Mouse (Mus musculus): ENCODE data around the gene Otop2. TPM values are rescaled to one million over a fixed set of nuclear protein-coding genes. Genes with fewer than 3 reads are reported as not detected.
A peak's percentile ranks its signal among the peaks of the same experiment; 100 is the strongest.

Gene Otop2
- total RNA-seq (2021) = not detected in 2 replicates
- long read RNA-seq, experiment 1 = 0 reads
- long read RNA-seq, experiment 2 = 0 reads

GRCm38 (mm10) chr11:115306863-115307262 is at the start of gene Otop2:
Gene Otop2 (plus strand): TSS chr11:115307163.
- no peak for DNase-seq

DNA sequence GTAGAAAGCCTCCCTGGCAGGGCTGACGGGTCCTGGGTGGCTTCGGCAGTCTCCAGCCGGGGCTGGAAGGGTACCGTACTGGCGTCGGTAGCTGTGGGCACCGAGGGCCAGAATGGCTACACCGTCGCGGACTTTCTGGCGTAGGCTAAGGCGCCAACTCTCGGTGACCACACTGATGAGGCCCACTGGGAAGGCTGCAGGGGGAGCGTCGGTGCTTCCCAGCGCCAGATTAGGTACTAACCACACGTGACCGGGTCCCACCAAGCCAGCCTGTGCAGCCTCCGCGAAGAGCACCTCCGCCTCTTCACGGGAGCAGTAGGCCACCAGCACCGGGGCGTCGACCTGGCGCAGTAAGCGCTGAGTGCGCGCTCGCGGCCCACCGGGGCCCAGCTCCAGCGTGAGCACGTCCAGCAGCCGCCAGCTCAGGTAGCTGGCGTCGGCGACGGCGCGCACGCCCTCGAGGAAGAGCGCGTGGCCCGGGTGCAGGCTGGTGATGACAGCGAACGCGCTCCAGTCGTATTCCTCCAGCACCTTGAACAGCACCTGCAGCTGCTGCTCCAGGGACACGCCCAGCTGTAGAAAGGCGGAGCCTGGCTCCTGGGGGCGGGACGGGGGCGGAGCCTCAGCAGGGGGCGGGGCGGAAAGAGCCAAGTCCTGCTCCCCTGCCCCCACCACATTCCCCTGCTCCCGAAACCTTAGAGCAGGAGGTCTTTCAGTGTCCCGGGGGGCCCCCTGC is 49.0 kb upstream of the Otop2 start:
- no peak for DNase-seq

- no peak for DNase-seq
Observed at GRCm38 (mm10) chr11:115259134-115259533, 47.8 kb upstream of the Otop2 start.

DNA sequence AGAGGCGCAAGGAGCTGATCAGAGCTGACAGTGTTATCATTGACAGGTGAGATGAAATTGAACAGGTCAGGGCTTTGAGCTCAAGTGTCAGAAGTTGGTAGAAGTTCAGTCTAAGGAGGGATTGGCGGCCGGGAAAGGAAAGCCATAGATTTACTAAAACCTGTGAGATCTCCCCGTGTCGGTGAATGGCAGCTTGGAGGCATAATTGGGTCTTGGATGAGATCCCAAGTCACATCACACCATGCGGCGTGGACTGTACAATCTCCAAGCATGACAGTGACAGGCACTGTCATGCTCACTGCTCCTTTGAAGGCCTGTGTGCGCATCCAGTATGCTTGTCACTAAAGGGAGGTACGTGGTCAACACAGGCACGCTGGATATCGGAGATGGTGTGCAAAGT is 44.0 kb upstream of the Otop2 start:
- DNase-seq = no peak

DNA sequence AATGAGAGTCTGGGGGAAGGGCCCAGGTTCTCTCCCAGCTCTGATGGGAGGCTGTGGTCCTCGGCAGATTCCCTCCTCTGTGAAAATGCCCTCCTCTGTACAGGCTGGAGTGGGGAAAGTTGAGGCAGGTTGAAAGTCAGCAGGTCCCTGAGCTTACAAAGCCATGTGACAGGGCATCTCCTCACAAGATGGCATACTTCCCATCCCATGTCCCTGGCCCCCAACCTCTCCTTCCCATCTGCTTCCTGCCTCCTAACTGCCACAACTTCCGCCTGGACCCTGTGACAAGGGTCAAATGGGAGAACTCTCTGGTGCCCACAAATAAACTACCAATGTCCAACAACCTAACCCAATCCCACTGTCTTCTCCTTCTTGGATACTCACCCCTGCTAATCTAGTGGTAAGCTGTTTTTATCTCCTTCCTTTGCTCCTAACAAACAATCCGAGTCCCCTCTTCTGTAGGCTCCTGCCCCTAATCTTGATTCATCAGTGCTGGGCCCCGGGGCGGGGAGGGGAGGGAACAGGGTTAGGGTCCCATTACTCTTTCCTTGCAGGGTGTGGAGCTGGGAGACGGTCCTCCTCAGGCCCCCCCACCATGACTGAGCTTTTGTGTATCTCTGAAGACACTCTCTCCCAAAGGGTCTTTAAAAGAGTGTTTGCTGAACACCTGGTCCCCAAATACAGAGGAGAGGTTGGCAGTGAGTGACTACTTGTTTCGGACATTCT is 42.7 kb upstream of the Otop2 start:
- DNase-seq = no peak

- DNase-seq = peak; percentile 54
Observed at GRCm38 (mm10) chr11:115264862-115265668, 41.9 kb upstream of the Otop2 start.

DNA sequence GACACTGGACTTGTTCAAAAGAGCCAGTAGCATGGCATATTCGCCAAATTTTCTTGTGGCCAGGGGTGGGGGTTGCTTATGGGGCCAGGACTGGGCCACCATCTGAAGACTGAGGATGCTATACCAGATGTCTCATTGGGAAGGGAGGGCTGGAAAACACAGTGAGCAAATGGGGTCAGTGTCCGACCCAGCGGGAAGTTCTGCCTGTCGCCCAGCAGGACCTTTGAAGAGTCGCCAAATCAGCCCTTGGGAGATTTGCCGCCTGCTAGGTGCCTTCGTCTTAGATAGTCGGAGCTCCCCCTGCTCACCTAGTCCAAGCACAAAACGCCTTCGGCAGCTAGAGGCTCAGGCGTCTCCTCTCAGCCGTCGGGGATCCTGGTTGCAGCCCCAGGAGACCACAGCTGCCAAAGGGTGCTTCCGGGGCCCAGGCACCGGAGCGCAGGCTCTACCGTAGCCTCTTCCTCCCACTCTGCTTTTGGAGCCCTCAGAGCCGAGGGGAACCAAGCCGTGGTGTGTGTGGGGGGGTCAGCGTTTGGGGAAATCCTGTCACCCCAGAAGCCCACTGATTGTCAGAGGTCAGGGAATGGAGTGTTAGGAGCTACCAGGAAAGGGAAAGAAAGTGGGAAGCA is 41.1 kb upstream of the Otop2 start:
- DNase-seq = no peak

GRCm38 (mm10) chr11:115266400-115266778 is 40.6 kb upstream of the Otop2 start:
- DNase-seq = peak; percentile 56

GRCm38 (mm10) chr11:115267061-115267883 is 39.7 kb upstream of the Otop2 start, which contains the start of gene Grin2c:
Gene Grin2c (minus strand): TSS chr11:115267243.
- DNase-seq = peak; percentile 47

GRCm38 (mm10) chr11:115267958-115268357 is 39.0 kb upstream of the Otop2 start:
- DNase-seq = no peak

- no peak for DNase-seq
Observed at GRCm38 (mm10) chr11:115269330-115270066, 37.5 kb upstream of the Otop2 start.

DNA sequence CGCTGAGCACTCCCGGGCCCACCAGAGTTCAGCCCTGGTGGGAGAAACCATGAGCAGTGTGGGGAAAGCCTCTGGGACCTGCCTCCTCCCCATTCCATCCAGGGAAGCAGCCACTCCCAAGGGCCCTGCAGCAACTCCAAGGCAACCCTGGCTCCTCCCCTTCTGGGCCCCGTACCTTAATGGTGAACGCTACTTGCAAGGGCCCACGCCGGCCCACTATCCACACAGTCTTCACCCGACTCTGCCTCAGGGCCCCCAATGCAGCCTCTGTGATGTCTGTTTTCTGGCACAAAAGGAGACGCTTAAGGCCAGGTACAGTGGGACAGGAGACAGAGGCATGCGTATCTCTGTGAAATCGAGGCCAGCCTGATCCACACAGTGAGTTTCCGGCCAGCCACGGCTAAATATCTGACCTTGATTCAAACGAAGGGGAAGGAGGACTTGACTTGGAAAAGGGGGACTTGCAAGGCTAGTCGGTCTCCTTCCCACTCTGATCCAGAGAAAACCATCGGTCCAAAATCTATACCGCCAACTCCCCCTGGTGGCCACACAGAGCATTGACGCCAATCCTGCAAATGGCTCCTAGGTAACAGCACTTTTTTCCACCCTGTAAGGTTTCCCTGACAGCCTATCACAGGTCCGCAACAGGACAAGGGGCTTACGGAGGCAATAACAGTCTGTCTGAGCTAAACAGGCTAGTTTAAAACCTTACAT is 36.7 kb upstream of the Otop2 start:
- DNase-seq = peak; percentile 89

DNA sequence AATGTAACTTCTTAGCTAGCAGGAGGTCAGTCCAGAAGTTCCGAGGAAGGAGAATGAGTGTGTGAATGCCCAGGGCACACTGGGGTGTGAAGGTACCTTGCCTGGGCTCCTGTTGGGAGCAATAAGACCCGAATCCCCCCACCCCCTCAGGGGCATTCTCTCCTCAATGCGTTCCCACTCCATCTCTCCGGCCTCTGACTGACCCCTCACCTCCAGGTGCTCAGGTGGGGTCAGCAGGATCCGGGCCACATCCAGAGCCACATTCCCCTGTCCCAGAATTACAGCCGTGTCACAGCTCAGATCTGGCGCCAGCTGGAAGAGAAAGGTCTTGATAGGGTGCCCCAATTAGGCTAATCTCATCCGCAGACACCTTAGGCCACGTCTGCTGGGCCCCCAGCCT is 35.9 kb upstream of the Otop2 start:
- no peak for DNase-seq

DNA sequence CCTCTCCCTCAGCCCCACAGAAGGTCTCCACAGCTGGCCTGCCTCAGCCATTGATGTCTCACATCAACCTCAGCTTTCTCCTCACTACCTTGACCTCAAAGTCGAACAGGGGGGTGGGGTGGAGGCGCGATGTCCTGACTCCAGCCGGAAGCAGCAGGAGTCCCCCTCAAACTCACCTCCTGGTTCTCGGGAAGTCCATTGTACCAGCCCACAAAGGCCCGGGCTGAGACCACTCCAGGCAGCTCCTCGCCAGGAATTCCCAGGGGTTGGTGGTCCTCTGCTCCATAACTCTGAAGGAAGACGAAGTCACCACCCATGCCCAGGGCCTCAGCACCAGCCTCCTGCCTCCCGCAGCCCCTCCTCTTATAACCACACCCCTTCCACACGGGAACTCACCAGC is 35.5 kb upstream of the Otop2 start:
- no peak for DNase-seq

DNA sequence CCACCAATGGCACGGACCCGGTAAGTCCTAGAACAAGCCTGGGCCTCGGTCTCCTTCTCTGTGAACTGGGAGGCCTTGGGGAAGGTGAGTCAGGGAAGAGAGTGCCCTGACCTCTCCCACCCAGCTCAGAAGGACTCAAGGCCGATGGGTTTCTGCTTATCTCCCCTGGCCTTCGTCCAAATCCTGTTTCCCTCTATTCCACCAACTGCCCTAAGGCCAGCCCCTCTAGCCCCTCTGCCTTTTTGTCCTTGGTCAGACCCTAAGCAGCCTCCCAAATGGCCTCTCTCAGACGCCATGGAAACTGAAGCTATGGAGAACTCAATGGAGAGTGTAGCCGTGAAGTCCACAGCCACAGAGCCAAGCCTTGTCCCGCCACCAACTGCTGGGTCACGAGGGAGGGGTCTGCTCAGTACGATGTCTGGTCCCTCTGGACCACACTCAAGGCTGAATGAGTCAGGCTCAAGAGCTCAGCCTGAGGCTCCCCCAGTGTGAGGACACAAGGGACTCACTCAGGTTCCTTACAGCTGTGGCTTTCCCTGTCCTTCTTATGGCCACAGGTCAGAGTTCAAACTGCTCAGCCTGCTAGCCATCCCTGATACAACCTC is 34.0 kb upstream of the Otop2 start:
- DNase-seq = peak; percentile 80

DNA sequence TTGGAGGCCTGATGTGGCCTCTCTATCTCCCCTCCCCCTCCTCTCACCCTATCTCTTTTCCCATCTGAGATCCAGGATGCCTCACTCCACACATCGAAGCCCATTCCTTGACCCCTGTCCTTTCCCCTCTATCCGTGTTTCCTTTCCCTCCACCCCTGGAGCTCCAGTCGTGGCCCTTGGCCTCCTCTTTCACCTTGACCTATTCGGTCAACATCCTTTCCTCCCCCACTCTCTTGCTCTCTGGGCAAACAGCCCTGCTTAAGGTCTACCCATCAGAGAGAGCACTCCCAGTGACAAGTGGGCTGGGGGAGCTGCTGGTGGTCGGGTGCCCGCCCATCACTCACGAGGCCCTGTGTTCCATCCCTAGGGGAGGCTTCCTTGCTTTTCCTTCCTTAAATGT is 33.2 kb upstream of the Otop2 start:
- no peak for DNase-seq

- DNase-seq = no peak
Observed at GRCm38 (mm10) chr11:115274178-115274577, 32.8 kb upstream of the Otop2 start.

- DNase-seq = peak; percentile 59
Observed at GRCm38 (mm10) chr11:115274771-115275170, 32.2 kb upstream of the Otop2 start.

DNA sequence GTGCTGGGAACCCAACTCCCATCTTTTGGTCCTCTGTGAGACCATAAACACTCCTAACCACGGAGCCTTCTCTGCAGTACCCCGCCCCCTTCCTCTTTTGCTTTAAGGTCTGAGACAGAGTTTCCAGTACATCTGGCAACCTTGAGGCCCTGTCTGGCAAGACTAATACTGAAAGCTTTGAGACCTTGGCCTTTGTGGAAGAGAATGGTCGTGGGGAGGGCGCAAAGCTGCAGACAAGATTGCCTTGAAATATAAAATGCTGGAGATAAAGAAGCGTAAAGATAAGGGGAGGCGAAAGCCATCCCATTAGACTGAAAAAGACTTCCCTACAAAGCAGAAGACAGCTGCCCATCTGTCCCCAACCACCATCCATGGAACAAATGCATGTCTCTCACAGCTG is 31.5 kb upstream of the Otop2 start:
- DNase-seq = peak; percentile 69

DNA sequence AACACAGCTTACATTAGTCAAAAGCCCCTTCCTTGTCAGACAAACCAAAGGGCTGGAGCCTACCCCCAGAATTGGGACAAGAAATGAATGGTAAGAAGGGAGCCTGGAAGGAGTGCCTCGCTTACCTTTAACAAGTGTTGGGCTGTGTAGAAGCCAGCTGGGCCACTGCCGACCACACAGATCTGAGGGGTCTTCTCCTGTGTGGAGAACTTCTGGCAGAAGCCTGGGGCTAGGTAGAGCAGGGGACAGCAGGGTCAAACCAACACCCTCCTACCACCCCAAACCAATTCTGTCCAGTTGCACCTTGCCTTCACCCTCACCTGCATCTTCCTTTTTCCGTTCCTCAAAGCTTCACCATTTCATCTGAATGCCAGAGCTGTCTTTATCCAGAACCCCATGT is 31.0 kb upstream of the Otop2 start:
- DNase-seq = no peak
